Mouse (Mus musculus): Measurements from ENCODE around the gene Fmod.

- TF ChIP-seq POLR2A (IDR thresholded peaks at IDR 0.05; ENCODE audit: extremely low read depth, insufficient read depth, low read length) (no peak), CTCF (IDR thresholded peaks at IDR 0.05; ENCODE audit: extremely low read depth, insufficient read depth, low read length) (no peak)
Observed at GRCm38 (mm10) chr1:134064296-134064831, 27.3 kb downstream of the Fmod start.

Data from cortical plate, adult 2 months (tissue).